Mouse (Mus musculus): ENCODE measurements around the gene 1110051M20Rik. TPM values are rescaled to one million over a fixed set of nuclear protein-coding genes. Genes with fewer than 3 reads are reported as not detected.

Gene 1110051M20Rik
- polyA plus RNA-seq, 2 experiments, result 1.6 to 6.6 TPM

DNA sequence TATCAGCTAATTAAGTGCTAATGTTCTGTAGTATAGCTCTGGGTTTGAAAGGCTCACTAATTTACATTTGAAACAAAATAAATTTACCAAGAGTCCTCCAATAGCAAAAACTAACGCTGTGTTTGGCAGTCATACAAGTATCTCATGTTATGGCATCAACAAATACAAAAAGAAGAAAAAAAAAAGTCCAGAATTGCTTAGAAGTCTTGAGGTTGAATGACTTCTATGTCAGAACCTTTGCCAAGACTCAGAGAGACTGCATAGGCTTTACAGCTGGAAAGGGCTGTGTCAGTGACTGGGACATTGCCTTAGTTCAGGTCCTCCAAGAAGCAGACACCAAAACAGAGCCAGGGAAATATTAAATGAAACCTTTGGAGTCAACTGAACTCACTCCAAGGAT lies 4.6 kb downstream of the 1110051M20Rik start:
- no peak overlapping the region for H3K4me2 ChIP-seq (ENCODE audit: low read depth)
- no peaks in the 10 kb centered on the region for H3K36me3 ChIP-seq (replicated peaks; ENCODE audit: control insufficient read depth, insufficient read depth, low read depth)
- no peaks in the 10 kb centered on the region; a peak in 1 of 4 replicates for H3K4me1 ChIP-seq (replicated peaks; ENCODE audit: control insufficient read depth in 2 of 2, insufficient read depth in 2 of 2, low read length in 1 of 2)
- no peaks in the 10 kb centered on the region for H3K9me3 ChIP-seq (ENCODE audit: control insufficient read depth, low read length)
- WGBS (ENCODE audit: insufficient replicate concordance), result 59% methylated on average over 1 of the region's 1 CpGs
- no peak overlapping the region for H3K4me3 ChIP-seq (ENCODE audit: insufficient read depth in 1 of 2, low read depth in 2 of 2, low read length in 2 of 2)
- ATAC-seq (ENCODE audit: insufficient read depth), result no peak
- H3K27ac ChIP-seq, result no peak overlapping the region
- H3K27me3 ChIP-seq (ENCODE audit: control insufficient read depth, insufficient read depth, low read length), result no peaks in the 10 kb centered on the region
- TF ChIP-seq CTCF (IDR thresholded peaks at IDR 0.05; ENCODE audit: low read depth), result no peak
- no peak for TF ChIP-seq EP300 (IDR thresholded peaks at IDR 0.05; ENCODE audit: low read depth)
- H3K9ac ChIP-seq (replicated peaks), result no peak overlapping the region
- no peak for DNase-seq (ENCODE audit: low read depth in 3 of 3, low spot score in 3 of 3)

GRCm38 (mm10) chr2:91439271-91439670 lies 5.2 kb downstream of the 1110051M20Rik start:
- no peaks in the 10 kb centered on the region for H3K9me3 ChIP-seq (ENCODE audit: control insufficient read depth, low read length)
- no peak overlapping the region for H3K4me2 ChIP-seq (ENCODE audit: low read depth)
- ATAC-seq (ENCODE audit: insufficient read depth), result no peak
- H3K4me3 ChIP-seq (ENCODE audit: insufficient read depth in 1 of 2, low read depth in 2 of 2, low read length in 2 of 2), result no peak overlapping the region
- H3K4me1 ChIP-seq (replicated peaks; ENCODE audit: control insufficient read depth in 2 of 2, insufficient read depth in 2 of 2, low read length in 1 of 2), result no peaks in the 10 kb centered on the region; a peak in 1 of 4 replicates
- H3K27ac ChIP-seq, result no peak overlapping the region
- TF ChIP-seq CTCF (IDR thresholded peaks at IDR 0.05; ENCODE audit: low read depth), result no peak
- no peak for TF ChIP-seq EP300 (IDR thresholded peaks at IDR 0.05; ENCODE audit: low read depth)
- no peaks in the 10 kb centered on the region for H3K36me3 ChIP-seq (replicated peaks; ENCODE audit: control insufficient read depth, insufficient read depth, low read depth)
- H3K9ac ChIP-seq (replicated peaks), result no peak overlapping the region
- WGBS (ENCODE audit: insufficient replicate concordance), result 72% methylated on average over 10 of the region's 10 CpGs
- no peak for DNase-seq (ENCODE audit: low read depth in 3 of 3, low spot score in 3 of 3)
- no peaks in the 10 kb centered on the region for H3K27me3 ChIP-seq (ENCODE audit: control insufficient read depth, insufficient read depth, low read length)

- no peaks in the 10 kb centered on the region for H3K4me1 ChIP-seq (replicated peaks; ENCODE audit: control insufficient read depth in 2 of 2, insufficient read depth in 2 of 2, low read length in 1 of 2)
- H3K36me3 ChIP-seq (replicated peaks; ENCODE audit: control insufficient read depth, insufficient read depth, low read depth), result no peaks in the 10 kb centered on the region
- H3K9me3 ChIP-seq (ENCODE audit: control insufficient read depth, low read length), result no peaks in the 10 kb centered on the region
- whole genome bisulfite sequencing (ENCODE audit: insufficient replicate concordance), result 71% methylated on average over 5 of the region's 5 CpGs
- H3K4me2 ChIP-seq (ENCODE audit: low read depth), result no peak overlapping the region
- TF ChIP-seq EP300 (IDR thresholded peaks at IDR 0.05; ENCODE audit: low read depth) (no peak), CTCF (IDR thresholded peaks at IDR 0.05; ENCODE audit: low read depth) (no peak)
- H3K4me3 ChIP-seq (ENCODE audit: insufficient read depth in 1 of 2, low read depth in 2 of 2, low read length in 2 of 2), result no peak overlapping the region
- H3K27me3 ChIP-seq (ENCODE audit: control insufficient read depth, insufficient read depth, low read length), result no peaks in the 10 kb centered on the region
- H3K9ac ChIP-seq (replicated peaks), result no peak overlapping the region
- no peak overlapping the region for H3K27ac ChIP-seq
- ATAC-seq (ENCODE audit: insufficient read depth) (no peak), DNase-seq (ENCODE audit: low read depth in 3 of 3, low spot score in 3 of 3) (no peak)
Measured at GRCm38 (mm10) chr2:91437116-91437815, 7.2 kb downstream of the 1110051M20Rik start.

DNA sequence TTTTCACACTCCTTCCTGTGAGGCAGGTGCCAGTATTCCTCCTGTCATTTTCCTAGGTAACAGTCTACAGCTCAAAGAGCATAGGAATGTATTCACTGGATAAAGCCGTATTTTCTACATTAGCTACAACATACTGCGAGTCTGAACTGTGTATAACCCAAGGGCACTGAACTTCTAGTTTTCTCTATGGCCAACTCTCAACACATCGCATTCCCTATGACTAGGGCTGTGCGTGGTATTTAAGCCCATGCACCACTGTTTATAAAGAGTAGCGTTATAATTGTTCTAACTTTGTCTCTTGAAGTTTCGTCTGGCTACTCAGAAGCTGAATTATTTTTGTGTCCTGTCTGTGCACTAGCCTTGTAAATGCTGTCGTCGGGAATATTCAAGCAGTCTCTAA lies 7.8 kb downstream of the 1110051M20Rik start:
- H3K9me3 ChIP-seq (ENCODE audit: control insufficient read depth, low read length), result no peaks in the 10 kb centered on the region
- no peaks in the 10 kb centered on the region for H3K27me3 ChIP-seq (ENCODE audit: control insufficient read depth, insufficient read depth, low read length)
- ATAC-seq (ENCODE audit: insufficient read depth) (no peak), DNase-seq (ENCODE audit: low read depth in 3 of 3, low spot score in 3 of 3) (no peak)
- H3K9ac ChIP-seq (replicated peaks), result no peak overlapping the region
- no peak overlapping the region for H3K27ac ChIP-seq
- H3K4me3 ChIP-seq (ENCODE audit: insufficient read depth in 1 of 2, low read depth in 2 of 2, low read length in 2 of 2), result no peak overlapping the region
- 72% methylated on average over 8 of the region's 8 CpGs for WGBS (ENCODE audit: insufficient replicate concordance)
- H3K4me2 ChIP-seq (ENCODE audit: low read depth), result no peak overlapping the region
- no peak for TF ChIP-seq EP300 (IDR thresholded peaks at IDR 0.05; ENCODE audit: low read depth)
- no peak for TF ChIP-seq CTCF (IDR thresholded peaks at IDR 0.05; ENCODE audit: low read depth)
- no peaks in the 10 kb centered on the region for H3K4me1 ChIP-seq (replicated peaks; ENCODE audit: control insufficient read depth in 2 of 2, insufficient read depth in 2 of 2, low read length in 1 of 2)
- no peaks in the 10 kb centered on the region for H3K36me3 ChIP-seq (replicated peaks; ENCODE audit: control insufficient read depth, insufficient read depth, low read depth)

- H3K4me2 ChIP-seq (ENCODE audit: low read depth), result no peak overlapping the region
- TF ChIP-seq CTCF (IDR thresholded peaks at IDR 0.05; ENCODE audit: low read depth), result no peak
- TF ChIP-seq EP300 (IDR thresholded peaks at IDR 0.05; ENCODE audit: low read depth), result no peak
- no peaks in the 10 kb centered on the region for H3K36me3 ChIP-seq (replicated peaks; ENCODE audit: control insufficient read depth, insufficient read depth, low read depth)
- 60% methylated on average over 6 of the region's 6 CpGs for WGBS (ENCODE audit: insufficient replicate concordance)
- no peak overlapping the region for H3K4me3 ChIP-seq (ENCODE audit: insufficient read depth in 1 of 2, low read depth in 2 of 2, low read length in 2 of 2)
- DNase-seq (ENCODE audit: low read depth in 3 of 3, low spot score in 3 of 3) (no peak), ATAC-seq (ENCODE audit: insufficient read depth) (no peak)
- no peaks in the 10 kb centered on the region for H3K9me3 ChIP-seq (ENCODE audit: control insufficient read depth, low read length)
- H3K9ac ChIP-seq (replicated peaks), result no peak overlapping the region
- no peak overlapping the region for H3K27ac ChIP-seq
- no peaks in the 10 kb centered on the region for H3K27me3 ChIP-seq (ENCODE audit: control insufficient read depth, insufficient read depth, low read length)
- no peaks in the 10 kb centered on the region for H3K4me1 ChIP-seq (replicated peaks; ENCODE audit: control insufficient read depth in 2 of 2, insufficient read depth in 2 of 2, low read length in 1 of 2)
Measured at GRCm38 (mm10) chr2:91430600-91430919, 13.9 kb downstream of the 1110051M20Rik start.

Measured in liver, embryonic 14.5 days (tissue).